18 mouse cellular contexts compared by ENCODE assay signal in genomic region chr5:110467725-110468124, GRCm38 (mm10).
"Had no signal": no experiment of that assay in that cellular context is flagged by ENCODE, and none has a peak within 500 bp of the region (broad histone marks: within the 10 kb centered on the region; RNA-seq: fewer than 3 reads in every experiment).

No protein-coding gene starts in this region.

- H3K27ac ChIP-seq: limb, embryonic 12.5 days; limb, embryonic 15.5 days; liver, embryonic 14.5 days; macrophage; stomach, embryonic 15.5 days had no signal

- ATAC-seq: liver, postnatal 0 days; lung, postnatal 0 days had no signal

- H3K9ac ChIP-seq: limb, embryonic 12.5 days; limb, embryonic 15.5 days; liver, embryonic 14.5 days; liver, postnatal 0 days; lung, embryonic 14.5 days; neural tube, embryonic 13.5 days; stomach, embryonic 15.5 days had no signal

- H3K4me2 ChIP-seq: limb, embryonic 12.5 days; limb, embryonic 15.5 days; liver, embryonic 11.5 days; lung, embryonic 14.5 days; neural tube, embryonic 13.5 days; stomach, embryonic 15.5 days had no signal

- H3K4me3 ChIP-seq: limb, embryonic 12.5 days; limb, embryonic 15.5 days; myocyte; neural tube, embryonic 13.5 days; stomach, embryonic 15.5 days had no signal

- H3K9me3 ChIP-seq: limb, embryonic 12.5 days; limb, embryonic 15.5 days; neural tube, embryonic 13.5 days; stomach, embryonic 15.5 days had no signal

- DNase-seq: kidney, postnatal 4 days; liver, postnatal 0 days; lung, embryonic 14.5 days; midbrain, embryonic 14.5 days; retina, postnatal 1 day; right cerebral cortex, postnatal 25 days; spleen, adult 18-20 months; thymus, adult 2 months; thymus, postnatal 25 days had no signal

- H3K36me3 ChIP-seq: limb, embryonic 12.5 days; limb, embryonic 15.5 days; neural tube, embryonic 13.5 days; stomach, embryonic 15.5 days had no signal

- H3K27me3 ChIP-seq: limb, embryonic 12.5 days; limb, embryonic 15.5 days; neural tube, embryonic 13.5 days; stomach, embryonic 15.5 days had no signal
